Mouse (Mus musculus) brain, embryonic 14.5 days (tissue): ENCODE measurements around the gene Zbtb20. TPM values are rescaled to one million over a fixed set of nuclear protein-coding genes. Genes with fewer than 3 reads are reported as not detected.

Experiments used
- DNase-seq: peaks from one replicate; pipeline ENCODE4 v3.0.0-alpha.2; 2011; ENCODE audit warnings: low read depth
- CTCF ChIP-seq: fragments of 200-500 bp; IDR thresholded peaks from 2 replicates; pipeline ENCODE4 v1.5.1; 2012; ENCODE audit warnings: inconsistent platforms, mild to moderate bottlenecking, moderate library complexity, borderline replicate concordance; ENCODE audit not compliant: insufficient read depth, insufficient read length; ENCODE audit errors: extremely low read depth
- POLR2A ChIP-seq: fragments of 200-500 bp; IDR thresholded peaks from 2 replicates; pipeline ENCODE4 v1.6.1; 2012; ENCODE audit warnings: mild to moderate bottlenecking, inconsistent platforms, borderline replicate concordance; ENCODE audit not compliant: poor library complexity, insufficient read depth, insufficient read length, severe bottlenecking; ENCODE audit errors: extremely low read depth
- polyA plus RNA-seq: library from polyadenylated mRNA; depleted of rRNA; stranded (reverse); fragments of >200 nt; gene quantifications from 2 replicates; pipeline ENCODE4 v1.2.3, GENCODE M21; 2012

Gene Zbtb20
- polyA plus RNA-seq, 1 experiment = 18.0 TPM

GRCm38 (mm10) chr16:43572766-43573165 is 697.1 kb downstream of the Zbtb20 start:
- TF ChIP-seq CTCF (no peak), POLR2A (no peak)
- peak; percentile 76 for DNase-seq

DNA sequence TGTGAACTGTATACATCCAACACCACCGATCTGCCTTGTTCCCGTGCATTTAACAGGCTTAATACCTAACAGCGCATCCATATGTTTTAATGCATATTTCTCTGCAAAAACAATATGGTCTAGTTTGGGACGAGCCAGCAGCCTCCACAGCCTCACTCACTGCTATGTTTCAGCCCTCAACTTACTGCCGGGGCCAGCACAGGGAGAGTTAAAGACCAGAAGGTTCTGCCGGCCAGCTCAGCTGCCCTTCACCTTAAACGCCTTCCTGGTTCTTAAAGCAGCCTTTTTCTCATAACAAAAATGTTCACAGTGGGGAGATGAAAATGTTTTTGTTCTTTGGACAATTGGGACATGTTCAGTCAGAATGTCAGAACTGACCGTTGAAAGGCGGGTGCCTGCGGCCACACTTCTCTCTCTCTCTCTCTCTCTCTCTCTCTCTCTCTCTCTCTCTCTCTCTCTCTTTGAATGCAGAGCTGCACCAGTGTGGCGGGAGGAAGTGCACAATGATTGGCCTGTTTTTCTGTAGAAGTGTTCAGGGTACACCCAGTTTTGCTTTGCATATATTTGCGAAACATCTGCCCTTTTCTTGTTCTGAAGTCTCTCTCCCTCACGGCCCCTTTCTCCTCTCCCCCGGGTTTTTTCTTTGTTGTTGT is 697.6 kb downstream of the Zbtb20 start:
- TF ChIP-seq POLR2A (no peak), CTCF (no peak)
- DNase-seq = peak; percentile 88

DNA sequence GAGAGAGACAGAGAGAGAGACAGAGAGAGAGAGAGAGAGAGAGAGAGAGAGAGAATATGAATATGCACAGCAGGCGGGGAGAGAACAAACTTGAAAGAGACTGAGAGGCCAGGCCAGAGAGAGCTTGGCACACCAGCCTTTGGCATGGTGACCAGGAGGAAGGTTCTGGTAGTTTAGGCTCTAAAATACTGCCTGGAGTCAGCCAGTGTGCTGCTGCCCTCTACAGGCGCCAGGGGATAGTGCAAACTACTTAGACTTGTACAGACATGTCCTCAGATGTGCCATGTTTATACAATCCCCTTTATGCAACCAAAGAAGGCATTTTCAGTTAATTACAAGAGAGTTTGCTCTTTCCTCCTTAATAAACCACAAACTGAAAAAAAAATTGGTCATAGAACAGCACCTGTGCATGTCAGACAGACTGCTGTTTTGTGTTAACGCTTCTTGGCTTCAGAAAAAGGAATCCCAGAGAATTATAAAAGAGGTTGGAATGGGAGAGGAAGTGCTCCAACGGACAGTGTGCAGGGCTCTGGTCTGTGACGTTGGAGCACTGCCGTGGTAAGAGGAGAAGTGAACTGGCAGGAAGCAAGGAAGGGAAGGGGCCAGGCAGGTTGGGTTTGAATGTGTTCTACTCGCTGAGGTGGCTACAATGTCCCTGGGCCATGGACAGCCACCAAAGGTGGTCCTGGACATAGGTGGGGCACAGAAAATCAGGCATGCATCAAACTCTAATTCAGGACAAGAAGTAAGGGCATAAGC is 698.5 kb downstream of the Zbtb20 start:
- peak; percentile 96 for DNase-seq

GRCm38 (mm10) chr16:43575066-43575465 is 699.4 kb downstream of the Zbtb20 start:
- no peak for TF ChIP-seq POLR2A

More for the DNA sequence above, 698.5 kb downstream of the Zbtb20 start:
- TF ChIP-seq POLR2A (no peak), CTCF (peak; percentile 85)

GRCm38 (mm10) chr16:43575507-43575906 is 699.8 kb downstream of the Zbtb20 start:
- peak; percentile 50 for DNase-seq
- TF ChIP-seq POLR2A (no peak), CTCF (no peak)

More at GRCm38 (mm10) chr16:43575066-43575465, 699.4 kb downstream of the Zbtb20 start:
- DNase-seq = peak; percentile 61

GRCm38 (mm10) chr16:43577399-43577798 is 701.7 kb downstream of the Zbtb20 start:
- TF ChIP-seq POLR2A = no peak
- no peak for TF ChIP-seq CTCF
- peak; percentile 84 for DNase-seq

- no peak for TF ChIP-seq CTCF
- no peak for TF ChIP-seq POLR2A
Measured at GRCm38 (mm10) chr16:43578351-43578750, 702.7 kb downstream of the Zbtb20 start.

DNA sequence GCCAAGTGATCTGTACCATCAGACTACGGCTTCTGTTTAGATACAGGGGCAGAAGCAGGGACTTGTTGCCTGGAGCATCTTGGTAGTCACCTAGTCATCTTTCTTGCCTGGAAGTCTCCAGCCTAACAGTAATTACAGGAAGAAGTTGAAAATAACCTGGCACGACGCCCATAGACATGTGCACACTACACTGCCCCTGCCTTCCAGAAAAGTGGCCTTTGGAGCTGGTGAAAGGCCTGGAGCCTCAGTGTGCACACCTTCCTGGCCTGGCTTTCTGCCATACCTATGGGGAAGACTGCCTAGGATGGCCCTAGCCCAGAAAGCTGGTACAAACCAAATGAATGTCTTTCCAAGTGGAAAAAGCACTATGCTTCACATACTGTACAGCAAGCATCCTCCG is 703.4 kb downstream of the Zbtb20 start:
- TF ChIP-seq POLR2A = no peak
- no peak for TF ChIP-seq CTCF
- DNase-seq = no peak

More at GRCm38 (mm10) chr16:43578351-43578750, 702.7 kb downstream of the Zbtb20 start:
- no peak for DNase-seq

DNA sequence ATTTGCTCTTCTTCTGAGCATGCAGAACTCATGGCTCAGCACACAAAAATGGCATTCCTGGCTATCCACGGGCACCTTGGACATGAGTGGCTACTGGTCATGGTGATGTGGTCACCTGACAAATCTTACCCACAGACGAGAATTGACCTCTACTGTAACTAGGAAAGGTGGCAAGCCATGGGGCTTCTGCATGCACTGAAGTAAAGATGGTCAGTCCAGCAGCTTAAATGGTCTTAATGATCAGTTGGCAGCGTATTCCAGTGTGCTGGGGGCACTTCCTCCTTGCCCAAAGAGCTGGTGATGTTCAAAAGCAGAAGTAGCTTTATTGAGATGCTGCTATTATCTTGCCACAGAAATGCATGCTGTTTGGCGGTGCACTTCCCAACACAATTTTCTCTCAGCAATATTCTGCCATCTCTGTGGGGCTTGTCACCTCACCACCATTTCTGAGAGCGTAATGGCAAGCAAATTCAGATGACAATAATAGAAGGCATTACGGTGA is 704.7 kb downstream of the Zbtb20 start:
- no peak for DNase-seq
- TF ChIP-seq POLR2A = no peak
- TF ChIP-seq CTCF = no peak

DNA sequence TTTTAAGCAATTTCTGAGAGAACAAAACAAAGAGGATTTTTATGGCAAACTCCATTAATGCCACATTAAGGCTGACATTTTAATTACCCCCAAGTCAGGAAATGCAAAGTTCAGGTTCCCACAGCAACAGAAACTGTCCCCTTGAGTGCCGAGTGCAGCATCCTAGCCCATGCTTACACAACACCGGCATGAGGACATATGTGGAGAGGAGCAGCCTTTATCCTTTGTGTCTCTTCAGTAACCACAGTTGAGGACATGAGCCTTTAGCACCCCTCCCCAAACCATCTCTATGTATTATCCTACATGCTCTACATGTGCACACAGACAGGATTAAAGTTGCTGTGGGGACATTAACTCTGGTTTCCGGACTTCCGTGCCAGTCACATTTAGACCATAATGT is 705.9 kb downstream of the Zbtb20 start:
- TF ChIP-seq CTCF (no peak), POLR2A (no peak)
- DNase-seq = no peak

GRCm38 (mm10) chr16:43586859-43587429 is 711.3 kb downstream of the Zbtb20 start:
- no peak for TF ChIP-seq CTCF
- no peak for TF ChIP-seq POLR2A
- DNase-seq = no peak

- no peak for DNase-seq
- TF ChIP-seq POLR2A = no peak
- TF ChIP-seq CTCF = no peak
Measured at GRCm38 (mm10) chr16:43590704-43591493, 715.2 kb downstream of the Zbtb20 start.
